Mouse (Mus musculus): ENCODE data around the gene Adamtsl4. TPM values are rescaled to one million over a fixed set of nuclear protein-coding genes. Genes with fewer than 3 reads are reported as not detected.

Adamtsl4 gene
- total RNA-seq, 2 experiments from 2014 or later = 6.8 to 7.7 TPM

GRCm38 (mm10) chr3:95684846-95685245 is 2.9 kb downstream of the Adamtsl4 start:
- Histone ChIP-seq H3K27ac (no peak overlapping the region), H3K4me3 (no peak overlapping the region)
- DNase-seq (ENCODE audit: extremely low spot score in 1 of 2, low spot score in 2 of 2) = no peak
- intact Hi-C loops (cut with DNase I) = no loop called here
- no peak for TF ChIP-seq CTCF (IDR thresholded peaks at IDR 0.05)

GRCm38 (mm10) chr3:95682878-95683277 is 4.8 kb downstream of the Adamtsl4 start:
- H3K27ac ChIP-seq = no peak overlapping the region
- TF ChIP-seq CTCF (IDR thresholded peaks at IDR 0.05) = no peak; the same call in 1 of the 2 replicates
- H3K4me3 ChIP-seq = no peak overlapping the region
- intact Hi-C loops (cut with DNase I) = no loop called here
- no peak for DNase-seq (ENCODE audit: extremely low spot score in 1 of 2, low spot score in 2 of 2)

GRCm38 (mm10) chr3:95681365-95681764 is 6.4 kb downstream of the Adamtsl4 start:
- TF ChIP-seq CTCF (IDR thresholded peaks at IDR 0.05) = no peak
- no peak for DNase-seq (ENCODE audit: extremely low spot score in 1 of 2, low spot score in 2 of 2)

GRCm38 (mm10) chr3:95680673-95681072 is 7.0 kb downstream of the Adamtsl4 start:
- no peak overlapping the region for H3K4me3 ChIP-seq
- DNase-seq (ENCODE audit: extremely low spot score in 1 of 2, low spot score in 2 of 2) = no peak
- intact Hi-C loops (cut with DNase I) = no loop called here
- no peak overlapping the region for H3K27ac ChIP-seq
- TF ChIP-seq CTCF (IDR thresholded peaks at IDR 0.05) = no peak

More at GRCm38 (mm10) chr3:95681365-95681764, 6.4 kb downstream of the Adamtsl4 start:
- intact Hi-C loops (cut with DNase I) = no loop called here
- H3K4me3 ChIP-seq = no peak overlapping the region
- H3K27ac ChIP-seq = no peak overlapping the region

- no peak overlapping the region for H3K27ac ChIP-seq
- no peak overlapping the region for H3K4me3 ChIP-seq
- no peak for DNase-seq (ENCODE audit: extremely low spot score in 1 of 2, low spot score in 2 of 2)
- TF ChIP-seq CTCF (IDR thresholded peaks at IDR 0.05) = no peak
- intact Hi-C loops (cut with DNase I) = no loop called here
Observed at GRCm38 (mm10) chr3:95679551-95679950, 8.2 kb downstream of the Adamtsl4 start.

GRCm38 (mm10) chr3:95677420-95678090 is 10.2 kb downstream of the Adamtsl4 start:
- TF ChIP-seq CTCF (IDR thresholded peaks at IDR 0.05) = no peak
- Histone ChIP-seq H3K4me3 (no peak overlapping the region), H3K27ac (peak overlapping the region; percentile 48)
- intact Hi-C loops (cut with DNase I) = no loop called here
- DNase-seq (ENCODE audit: extremely low spot score in 1 of 2, low spot score in 2 of 2) = no peak

GRCm38 (mm10) chr3:95676745-95677419 is 10.8 kb downstream of the Adamtsl4 start:
- Histone ChIP-seq H3K27ac (peak overlapping the region; percentile 83), H3K4me3 (no peak overlapping the region)
- intact Hi-C loops (cut with DNase I) = no loop called here
- peak in 1 of 2 experiments; percentile 46 for DNase-seq (ENCODE audit: extremely low spot score in 1 of 2, low spot score in 2 of 2)
- TF ChIP-seq CTCF (IDR thresholded peaks at IDR 0.05) = peak; percentile 80

- DNase-seq (ENCODE audit: extremely low spot score in 1 of 2, low spot score in 2 of 2) = peak; percentile 38 to 49
- H3K4me3 ChIP-seq = no peak overlapping the region
- H3K27ac ChIP-seq = peak overlapping the region; percentile 83
- intact Hi-C loops (cut with DNase I) = no loop called here
- TF ChIP-seq CTCF (IDR thresholded peaks at IDR 0.05) = peak; percentile 90
Observed at GRCm38 (mm10) chr3:95675301-95676092, 12.2 kb downstream of the Adamtsl4 start.

- DNase-seq (ENCODE audit: extremely low spot score in 1 of 2, low spot score in 2 of 2) = no peak
- intact Hi-C loops (cut with DNase I) = loop anchor here (5.0 kb wide), 1 partner anchor 158 kb away; no protein-coding TSS in a partner anchor
- Histone ChIP-seq H3K27ac (peak overlapping the region; percentile 83), H3K4me3 (no peak overlapping the region)
- TF ChIP-seq CTCF (IDR thresholded peaks at IDR 0.05) = no peak
Observed at GRCm38 (mm10) chr3:95674812-95675211, 12.9 kb downstream of the Adamtsl4 start.

GRCm38 (mm10) chr3:95674236-95674635 is 13.5 kb downstream of the Adamtsl4 start:
- no peak for TF ChIP-seq CTCF (IDR thresholded peaks at IDR 0.05)
- no peak overlapping the region for H3K4me3 ChIP-seq
- peak overlapping the region; percentile 83 for H3K27ac ChIP-seq
- intact Hi-C loops (cut with DNase I) = loop anchor here (5.0 kb wide), 1 partner anchor 157 kb away; no protein-coding TSS in a partner anchor
- DNase-seq (ENCODE audit: extremely low spot score in 1 of 2, low spot score in 2 of 2) = no peak

- no peak for TF ChIP-seq CTCF (IDR thresholded peaks at IDR 0.05)
- H3K27ac ChIP-seq = peak overlapping the region; percentile 83
- intact Hi-C loops (cut with DNase I) = loop anchor here (5.0 kb wide), 1 partner anchor 156 kb away; no protein-coding TSS in a partner anchor
Observed at GRCm38 (mm10) chr3:95673707-95674211, 14.0 kb downstream of the Adamtsl4 start.

More at GRCm38 (mm10) chr3:95673707-95674211, 14.0 kb downstream of the Adamtsl4 start:
- no peak overlapping the region for H3K4me3 ChIP-seq
- no peak for DNase-seq (ENCODE audit: extremely low spot score in 1 of 2, low spot score in 2 of 2)
